Mouse (Mus musculus) neural tube, embryonic 12.5 days (tissue): Measurements from ENCODE around the gene Tmem214. TPM values are rescaled to one million over a fixed set of nuclear protein-coding genes. Genes with fewer than 3 reads are reported as not detected.
A peak's percentile ranks its signal among the peaks of the same experiment; 100 is the strongest.

Source experiments
- ATAC-seq: fragments of 200-750 bp; cut with Nextera tagmentation; 2 replicates; pipeline ENCODE4 v1.8.0; 2017; ENCODE audit warnings: low read depth, mild to moderate bottlenecking, moderate TSS enrichment, moderate library complexity; ENCODE audit not compliant: low FRiP score
- H3K27ac ChIP-seq: fragments of 300-500 bp; sonication (generic); 2 replicates; pipeline ENCODE4 v1.5.1; 2016
- H3K27me3 ChIP-seq: fragments of 300-500 bp; sonication (generic); replicated peaks from 2 replicates; pipeline ENCODE4 v1.6.1; 2016; ENCODE audit warnings: mild to moderate bottlenecking
- H3K36me3 ChIP-seq: fragments of 300-500 bp; sonication (generic); 2 replicates; pipeline ENCODE4 v1.6.1; 2016; ENCODE audit warnings: mild to moderate bottlenecking
- H3K4me1 ChIP-seq: fragments of 300-500 bp; sonication (generic); 2 replicates; pipeline ENCODE4 v1.6.1; 2016
- H3K4me2 ChIP-seq: fragments of 300-500 bp; sonication (generic); replicated peaks from 2 replicates; pipeline ENCODE4 v1.6.1; 2016; ENCODE audit warnings: mild to moderate bottlenecking
- H3K4me3 ChIP-seq: fragments of 300-500 bp; sonication (generic); 2 replicates; pipeline ENCODE4 v1.5.1; 2016
- H3K9ac ChIP-seq: fragments of 300-500 bp; sonication (generic); 2 replicates; pipeline ENCODE4 v1.6.1; 2016; ENCODE audit warnings: mild to moderate bottlenecking
- H3K9me3 ChIP-seq: fragments of 300-500 bp; sonication (generic); 2 replicates; pipeline ENCODE4 v1.6.1; 2016; ENCODE audit warnings: mild to moderate bottlenecking
- WGBS: fragments of 180-500 bp; shearing (Covaris S2); methylation state at CpG from one replicate; pipeline ENCODE4 v1.1.7; 2016; 5-methylcytosine and 5-hydroxymethylcytosine counted together
- polyA plus RNA-seq: library from polyadenylated mRNA; unstranded; fragments of >200 nt; fragmentation: Nextera tagmentation; extraction: Ambion mirVana; gene quantifications from 2 replicates; pipeline ENCODE4 v1.2.1, GENCODE M21; 2016

The Tmem214 gene
- polyA plus RNA-seq, 1 experiment from 2014 or later, result 61.4 TPM

- 47% methylated on average over 7 of the region's 7 CpGs for WGBS
- Histone ChIP-seq H3K9ac (no peak overlapping the region), H3K4me1 (peaks cover 50% of the 10 kb centered on the region), H3K27me3 (no peaks in the 10 kb centered on the region), H3K4me2 (no peak overlapping the region), H3K36me3 (peaks cover 18% of the 10 kb centered on the region), H3K9me3 (no peaks in the 10 kb centered on the region), H3K27ac (no peak overlapping the region), H3K4me3 (no peak overlapping the region)
- no peak for ATAC-seq
Measured at GRCm38 (mm10) chr5:30909300-30909659, 41.5 kb downstream of the Tmem214 start.

GRCm38 (mm10) chr5:30909863-30910262 lies 42.1 kb downstream of the Tmem214 start:
- WGBS, result 89% methylated on average over 7 of the region's 7 CpGs
- no peaks in the 10 kb centered on the region for H3K9me3 ChIP-seq
- H3K4me1 ChIP-seq, result peaks cover 52% of the 10 kb centered on the region
- no peak overlapping the region for H3K9ac ChIP-seq
- H3K36me3 ChIP-seq, result peaks cover 12% of the 10 kb centered on the region
- no peak overlapping the region for H3K27ac ChIP-seq
- no peaks in the 10 kb centered on the region for H3K27me3 ChIP-seq
- H3K4me2 ChIP-seq, result no peak overlapping the region
- no peak overlapping the region for H3K4me3 ChIP-seq
- ATAC-seq, result no peak

GRCm38 (mm10) chr5:30910481-30910880 lies 42.7 kb downstream of the Tmem214 start:
- Histone ChIP-seq H3K27me3 (no peaks in the 10 kb centered on the region), H3K9ac (no peak overlapping the region), H3K36me3 (peaks cover 6% of the 10 kb centered on the region; the same call in 1 of the 2 replicates), H3K4me3 (no peak overlapping the region), H3K9me3 (no peaks in the 10 kb centered on the region), H3K4me1 (peaks cover 51% of the 10 kb centered on the region), H3K27ac (no peak overlapping the region), H3K4me2 (no peak overlapping the region)
- ATAC-seq, result no peak

- no peaks in the 10 kb centered on the region for H3K27me3 ChIP-seq
- no peaks in the 10 kb centered on the region for H3K9me3 ChIP-seq
- 0 out of 2 replicates have a peak overlapping the region, but pooled peaks have one; percentile 7 for H3K4me2 ChIP-seq
- H3K4me1 ChIP-seq, result peaks cover 40% of the 10 kb centered on the region
- H3K4me3 ChIP-seq, result no peak overlapping the region
- H3K27ac ChIP-seq, result 0 out of 2 replicates have a peak overlapping the region, but pooled peaks have one; percentile 62
- H3K36me3 ChIP-seq, result no peaks in the 10 kb centered on the region
- no peak for ATAC-seq
- no peak overlapping the region for H3K9ac ChIP-seq
- WGBS, result 69% methylated on average over 5 of the region's 5 CpGs
Measured at GRCm38 (mm10) chr5:30912156-30912555, 44.3 kb downstream of the Tmem214 start.

GRCm38 (mm10) chr5:30913060-30913841 lies 45.4 kb downstream of the Tmem214 start, which contains the start of gene Emilin1:
Gene Emilin1, plus strand, starts transcription at chr5:30913402.
- H3K36me3 ChIP-seq, result peaks cover 3% of the 10 kb centered on the region; the same call in 1 of the 2 replicates

GRCm38 (mm10) chr5:30914101-30914635 lies 46.4 kb downstream of the Tmem214 start:
- no peaks in the 10 kb centered on the region for H3K27me3 ChIP-seq
- peak overlapping the region; percentile 53 for H3K4me2 ChIP-seq
- peaks cover 33% of the 10 kb centered on the region for H3K4me1 ChIP-seq
- peak overlapping the region; percentile 24 for H3K4me3 ChIP-seq
- peak overlapping the region; percentile 48 for H3K9ac ChIP-seq
- no peak for ATAC-seq
- 69% methylated on average over 7 of the region's 7 CpGs for WGBS
- H3K27ac ChIP-seq, result peak overlapping the region; percentile 62
- no peaks in the 10 kb centered on the region for H3K9me3 ChIP-seq
- peaks cover 5% of the 10 kb centered on the region; the same call in 1 of the 2 replicates for H3K36me3 ChIP-seq

More at GRCm38 (mm10) chr5:30913060-30913841, 45.4 kb downstream of the Tmem214 start, which contains the start of gene Emilin1:
- H3K27me3 ChIP-seq, result no peaks in the 10 kb centered on the region
- H3K9ac ChIP-seq, result peak within 1 kb of the TSS; percentile 48
- peaks cover 37% of the 10 kb centered on the region for H3K4me1 ChIP-seq
- H3K9me3 ChIP-seq, result no peaks in the 10 kb centered on the region
- no peak for ATAC-seq
- H3K4me3 ChIP-seq, result peak within 1 kb of the TSS; percentile 24
- peak within 1 kb of the TSS; percentile 62 for H3K27ac ChIP-seq
- 27% methylated on average over 13 of the region's 13 CpGs for WGBS
- peak within 1 kb of the TSS; percentile 53 for H3K4me2 ChIP-seq

GRCm38 (mm10) chr5:30914849-30915248 lies 47.0 kb downstream of the Tmem214 start:
- H3K9ac ChIP-seq, result no peak overlapping the region; the same call in 1 of the 2 replicates
- no peaks in the 10 kb centered on the region for H3K27me3 ChIP-seq
- H3K4me3 ChIP-seq, result peak overlapping the region; percentile 24; the same call in 1 of the 2 replicates
- peaks cover 33% of the 10 kb centered on the region for H3K4me1 ChIP-seq
- ATAC-seq, result no peak
- WGBS, result 83% methylated on average over 6 of the region's 6 CpGs
- peak overlapping the region; percentile 53 for H3K4me2 ChIP-seq
- no peaks in the 10 kb centered on the region for H3K9me3 ChIP-seq
- H3K27ac ChIP-seq, result no peak overlapping the region
- peaks cover 5% of the 10 kb centered on the region; the same call in 1 of the 2 replicates for H3K36me3 ChIP-seq

- 0 out of 2 replicates have a peak overlapping the region, but pooled peaks have one; percentile 37 for H3K27ac ChIP-seq
Measured at GRCm38 (mm10) chr5:30915456-30915855, 47.6 kb downstream of the Tmem214 start.

GRCm38 (mm10) chr5:30915974-30916433 lies 48.2 kb downstream of the Tmem214 start:
- WGBS, result 5% methylated on average over 7 of the region's 7 CpGs
- Histone ChIP-seq H3K27me3 (no peaks in the 10 kb centered on the region), H3K4me1 (peaks cover 33% of the 10 kb centered on the region), H3K27ac (no peak overlapping the region), H3K9ac (no peak overlapping the region), H3K4me2 (peak overlapping the region; percentile 53), H3K4me3 (no peak overlapping the region), H3K36me3 (peaks cover 5% of the 10 kb centered on the region; the same call in 1 of the 2 replicates), H3K9me3 (no peaks in the 10 kb centered on the region)
- peak; percentile 86 for ATAC-seq

More at GRCm38 (mm10) chr5:30915456-30915855, 47.6 kb downstream of the Tmem214 start:
- H3K4me1 ChIP-seq, result peaks cover 33% of the 10 kb centered on the region
- WGBS, result 74% methylated on average over 9 of the region's 9 CpGs
- peak; percentile 48 for ATAC-seq
- no peaks in the 10 kb centered on the region for H3K27me3 ChIP-seq
- peak overlapping the region; percentile 53 for H3K4me2 ChIP-seq
- peak overlapping the region; percentile 24; the same call in 1 of the 2 replicates for H3K4me3 ChIP-seq
- peaks cover 5% of the 10 kb centered on the region; the same call in 1 of the 2 replicates for H3K36me3 ChIP-seq
- H3K9me3 ChIP-seq, result no peaks in the 10 kb centered on the region
- no peak overlapping the region for H3K9ac ChIP-seq

GRCm38 (mm10) chr5:30916841-30917240 lies 49.0 kb downstream of the Tmem214 start:
- Histone ChIP-seq H3K4me3 (no peak overlapping the region), H3K9ac (no peak overlapping the region), H3K27me3 (no peaks in the 10 kb centered on the region), H3K4me2 (no peak overlapping the region), H3K9me3 (no peaks in the 10 kb centered on the region), H3K4me1 (peaks cover 37% of the 10 kb centered on the region), H3K27ac (no peak overlapping the region), H3K36me3 (peaks cover 5% of the 10 kb centered on the region; the same call in 1 of the 2 replicates)
- WGBS, result 94% methylated on average over 9 of the region's 9 CpGs
- no peak for ATAC-seq

- H3K27me3 ChIP-seq, result no peaks in the 10 kb centered on the region
- peaks cover 5% of the 10 kb centered on the region; the same call in 1 of the 2 replicates for H3K36me3 ChIP-seq
- H3K27ac ChIP-seq, result no peak overlapping the region
- no peak for ATAC-seq
- no peak overlapping the region for H3K4me2 ChIP-seq
- no peak overlapping the region for H3K9ac ChIP-seq
- H3K4me1 ChIP-seq, result peaks cover 38% of the 10 kb centered on the region
- no peak overlapping the region for H3K4me3 ChIP-seq
- no peaks in the 10 kb centered on the region for H3K9me3 ChIP-seq
- 88% methylated on average over 11 of the region's 11 CpGs for WGBS
Measured at GRCm38 (mm10) chr5:30917348-30917747, 49.5 kb downstream of the Tmem214 start.
